ENCODE assay signal across 22 mouse cellular contexts in genomic region chr5:113596780-113597353, GRCm38 (mm10). TPM values are rescaled to one million over a fixed set of nuclear protein-coding genes. Genes with fewer than 3 reads are reported as not detected.
DNase-seq lines count a peak whose midpoint lies in the region; ATAC-seq and TF ChIP-seq lines count a peak whose summit lies in the region.
"Had no signal": no experiment of that assay in that cellular context is flagged by ENCODE, and none has a peak within 500 bp of the region (broad histone marks: within the 10 kb centered on the region; RNA-seq: fewer than 3 reads in every experiment).

No protein-coding gene starts in this region.

- no peak overlapping the region for H3K4me2 ChIP-seq in hindbrain, embryonic 14.5 days (replicated peaks)
- no peak overlapping the region for H3K4me2 ChIP-seq in hindbrain, postnatal 0 days (ENCODE audit: low read depth, low read length)
- H3K4me2 ChIP-seq: embryonic facial prominence, embryonic 15.5 days; heart, embryonic 11.5 days; heart, embryonic 15.5 days had no signal

- H3K27me3 ChIP-seq in hindbrain, embryonic 14.5 days (ENCODE audit: control insufficient read depth, insufficient read depth, low read length): no peaks in the 10 kb centered on the region
- no peaks in the 10 kb centered on the region for H3K27me3 ChIP-seq in hindbrain, postnatal 0 days (ENCODE audit: insufficient read depth, low read length)
- H3K27me3 ChIP-seq in E14TG2a.4 (ENCODE audit: insufficient read depth, low read length): no peaks in the 10 kb centered on the region
- H3K27me3 ChIP-seq in ES-Bruce4 (ENCODE audit: control insufficient read depth, insufficient read depth, low read length, poor library complexity, severe bottlenecking): no peaks in the 10 kb centered on the region
- H3K27me3 ChIP-seq: embryonic facial prominence, embryonic 15.5 days had no signal

- H3K9me3 ChIP-seq in hindbrain, embryonic 14.5 days (ENCODE audit: control insufficient read depth, low read length): no peaks in the 10 kb centered on the region
- H3K9me3 ChIP-seq in hindbrain, postnatal 0 days (ENCODE audit: low read length): no peaks in the 10 kb centered on the region
- H3K9me3 ChIP-seq in E14TG2a.4 (ENCODE audit: low read length) (peaks cover 13% of the 10 kb centered on the region), ES-Bruce4 (replicated peaks; ENCODE audit: control insufficient read depth, insufficient read depth, low read length, poor library complexity, severe bottlenecking) (no peaks in the 10 kb centered on the region)
- H3K9me3 ChIP-seq: embryonic facial prominence, embryonic 15.5 days; forebrain, embryonic 10.5 days; heart, embryonic 15.5 days had no signal

- no peaks in the 10 kb centered on the region for H3K36me3 ChIP-seq in hindbrain, embryonic 14.5 days (replicated peaks; ENCODE audit: control insufficient read depth, insufficient read depth)
- no peaks in the 10 kb centered on the region for H3K36me3 ChIP-seq in hindbrain, postnatal 0 days (ENCODE audit: insufficient read depth, low read length)
- H3K36me3 ChIP-seq in E14TG2a.4 (ENCODE audit: insufficient read depth, low read length): peaks cover 13% of the 10 kb centered on the region; the same call in 1 of the 2 replicates
- no peaks in the 10 kb centered on the region for H3K36me3 ChIP-seq in ES-Bruce4 (ENCODE audit: control insufficient read depth, insufficient read depth, low read length, poor library complexity, severe bottlenecking)
- H3K36me3 ChIP-seq: embryonic facial prominence, embryonic 15.5 days; forebrain, embryonic 10.5 days; heart, embryonic 15.5 days had no signal

- H3K4me1 ChIP-seq in hindbrain, embryonic 14.5 days (replicated peaks; ENCODE audit: control insufficient read depth, insufficient read depth, low read length): peaks cover 26% of the 10 kb centered on the region
- peaks cover 10% of the 10 kb centered on the region; the same call in 1 of the 2 replicates for H3K4me1 ChIP-seq in hindbrain, postnatal 0 days (ENCODE audit: insufficient read depth, low read length)
- H3K4me1 ChIP-seq in E14TG2a.4 (replicated peaks; ENCODE audit: low read depth, low read length) (peaks cover 84% of the 10 kb centered on the region), ES-Bruce4 (ENCODE audit: control insufficient read depth, insufficient read depth, low read length) (peaks cover 9% of the 10 kb centered on the region)

- no peak overlapping the region for H3K4me3 ChIP-seq in hindbrain, embryonic 14.5 days (replicated peaks; ENCODE audit: low read length)
- H3K4me3 ChIP-seq in hindbrain, postnatal 0 days (ENCODE audit: low read length): no peak overlapping the region
- peak overlapping the region; percentile 88 for H3K4me3 ChIP-seq in E14TG2a.4 (replicated peaks; ENCODE audit: low read length)
- peak overlapping the region; percentile 38 for H3K4me3 ChIP-seq in ES-Bruce4 (ENCODE audit: low read depth, low read length)
- H3K4me3 ChIP-seq: embryonic facial prominence, embryonic 15.5 days; erythroblast, embryonic 14.5 days; forebrain, embryonic 10.5 days; heart, embryonic 15.5 days had no signal

- H3K27ac ChIP-seq in hindbrain, embryonic 14.5 days: peak overlapping the region; percentile 38; the same call in 1 of the 2 replicates
- H3K27ac ChIP-seq in hindbrain, postnatal 0 days: no peak overlapping the region
- H3K27ac ChIP-seq in ES-Bruce4 (ENCODE audit: insufficient read depth, low read length): peak overlapping the region; percentile 99
- H3K27ac ChIP-seq: embryonic facial prominence, embryonic 15.5 days; forebrain, embryonic 10.5 days; heart, embryonic 15.5 days had no signal

- no peak for ATAC-seq in hindbrain, embryonic 14.5 days (ENCODE audit: low FRiP score)
- no peak for ATAC-seq in hindbrain, postnatal 0 days
- ATAC-seq: forebrain, embryonic 14.5 days; hindbrain, embryonic 16.5 days had no signal

- peak; percentile 98 for TF ChIP-seq EP300 in ES-Bruce4 (IDR thresholded peaks at IDR 0.05; ENCODE audit: insufficient read depth, low read depth, low read length)

- no peak for TF ChIP-seq POLR2A in ES-Bruce4 (IDR thresholded peaks at IDR 0.05; ENCODE audit: insufficient read depth, low read length)

- no peak overlapping the region for H3K9ac ChIP-seq in hindbrain, embryonic 14.5 days
- H3K9ac ChIP-seq in hindbrain, postnatal 0 days (replicated peaks; ENCODE audit: low read length): no peak overlapping the region
- 0 out of 2 replicates have a peak overlapping the region, but pooled peaks have one; percentile 12 for H3K9ac ChIP-seq in ES-Bruce4 (ENCODE audit: low read depth, poor library complexity, severe bottlenecking)
- H3K9ac ChIP-seq: embryonic facial prominence, embryonic 15.5 days; heart, embryonic 15.5 days had no signal

- no peak for DNase-seq in hindbrain, embryonic 14.5 days (ENCODE audit: low spot score)
- DNase-seq in hindbrain, postnatal 0 days (ENCODE audit: low spot score): no peak
- peak; percentile 45 for DNase-seq in ZHBTc4 (ENCODE audit: low read depth, low spot score)
- DNase-seq in urinary bladder, postnatal 4 days (ENCODE audit: low spot score in 2 of 2): no peak
- no peak for DNase-seq in layer of hippocampus, adult 11-12 months (ENCODE audit: low spot score)
- DNase-seq: adrenal gland, postnatal 10 days; cerebellum, adult 18-20 months; cerebellum, postnatal 10 days; gastrocnemius, postnatal 36 days; heart, adult 18-20 months; heart, postnatal 14 days; kidney, adult 11 months had no signal

- 68% methylated on average over 9 of the region's 9 CpGs for WGBS in hindbrain, embryonic 14.5 days
- 67% methylated on average over 9 of the region's 9 CpGs for WGBS in hindbrain, postnatal 0 days

- no peak for TF ChIP-seq CTCF in hindbrain, postnatal 0 days (IDR thresholded peaks at IDR 0.05; ENCODE audit: low read depth)
- no peak for TF ChIP-seq CTCF in E14TG2a.4 (conservative IDR thresholded peaks at IDR 0.05; ENCODE audit: low read length)
- TF ChIP-seq CTCF in ES-Bruce4 (IDR thresholded peaks at IDR 0.05; ENCODE audit: low read depth, low read length): no peak

RNA-seq across cellular contexts. Expression of gene Cmklr1, which starts 53.4 kb away (rescaled TPM):
- polyA plus RNA-seq in hindbrain, embryonic 14.5 days (2014; fragmentation: Nextera tagmentation; extraction: Ambion mirVana): 1.7 and 2.7 TPM in 2 replicates
- total RNA-seq in hindbrain, postnatal 0 days (2014; rRNA removed): 4.8 and 9.7 TPM in 2 replicates
- 0.91 and 1.6 TPM in 2 replicates for polyA plus RNA-seq in hindbrain, postnatal 0 days (2015; fragmentation: Nextera tagmentation; extraction: Ambion mirVana)
- polyA plus RNA-seq in ES-Bruce4 (2011; ENCODE audit: insufficient read depth, insufficient read length, low read depth, missing spikeins): 1.8 and 2.1 TPM in 2 replicates
- total RNA-seq: hematopoietic stem cell, adult 5-6 weeks had no signal
- polyA plus RNA-seq: erythroblast, embryonic 14.5 days had no signal

Comparison
In these comparisons a context has a peak if more than half of its experiments do, and no peak if none do; other contexts are left out.
1. H3K4me3 ChIP-seq: peak in E14TG2a.4 (single experiment) and ES-Bruce4 (single experiment); none in hindbrain, embryonic 14.5 days (single experiment) and hindbrain, postnatal 0 days (single experiment).